Mouse (Mus musculus) olfactory bulb, adult 2 months (tissue): ENCODE data around the gene Mmgt2. TPM values are rescaled to one million over a fixed set of nuclear protein-coding genes. Genes with fewer than 3 reads are reported as not detected.

Experiments used
- H3K27ac ChIP-seq: fragments of 200-500 bp; 2 replicates; pipeline ENCODE4 v1.5.1; 2012; ENCODE audit warnings: low read depth, low read length; ENCODE audit not compliant: insufficient read depth
- H3K4me1 ChIP-seq: fragments of 200-500 bp; 2 replicates; pipeline ENCODE4 v1.6.1; 2012; ENCODE audit warnings: low read length; ENCODE audit not compliant: control insufficient read depth, insufficient read depth
- H3K4me3 ChIP-seq: fragments of 200-500 bp; 2 replicates; pipeline ENCODE4 v1.5.1; 2012; ENCODE audit warnings: mild to moderate bottlenecking, low read depth, low read length, moderate library complexity; ENCODE audit not compliant: insufficient read depth
- CTCF ChIP-seq: fragments of 200-500 bp; IDR thresholded peaks from 2 replicates; pipeline ENCODE4 v1.5.1; 2012; ENCODE audit warnings: low read depth, mild to moderate bottlenecking, low read length, moderate library complexity; ENCODE audit not compliant: insufficient read depth
- POLR2A ChIP-seq: fragments of 200-500 bp; IDR thresholded peaks from 2 replicates; pipeline ENCODE4 v1.6.1; 2012; ENCODE audit warnings: mild to moderate bottlenecking, low read depth, low read length, moderate library complexity; ENCODE audit not compliant: insufficient read depth
- WGBS: fragments of 180-500 bp; shearing (Covaris S2); methylation state at CpG from one replicate; pipeline ENCODE4 v1.1.7; 2018; 5-methylcytosine and 5-hydroxymethylcytosine counted together
- polyA plus RNA-seq: library from polyadenylated mRNA; stranded (reverse); fragments of >200 nt; gene quantifications from 2 replicates; pipeline ENCODE4 v1.2.4, GENCODE M21; 2012; ENCODE audit warnings: low replicate concordance; ENCODE audit not compliant: missing spikeins, insufficient read depth, insufficient read length

Mmgt2 gene
- polyA plus RNA-seq, 1 experiment = not detected

DNA sequence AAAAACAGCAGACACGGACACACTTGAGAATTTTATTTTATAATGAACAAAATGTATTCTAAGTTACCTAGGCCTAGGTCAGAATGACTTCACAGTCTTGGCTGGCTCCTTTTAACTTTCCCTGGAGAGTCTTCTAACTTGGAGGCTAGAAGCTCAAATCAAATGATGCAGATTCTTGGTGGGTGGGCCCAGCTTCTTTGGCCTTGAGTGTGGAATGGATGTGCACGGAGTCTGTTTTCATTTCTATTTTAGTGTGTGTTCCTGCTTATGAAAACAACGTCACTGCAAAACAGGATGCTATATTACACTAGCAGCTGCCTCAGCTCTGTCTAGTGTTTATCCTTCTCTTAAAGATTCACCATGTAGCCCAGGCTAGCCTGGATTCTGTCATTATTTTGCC is 13.1 kb upstream of the Mmgt2 start:
- WGBS = 40% methylated on average over 3 of the region's 3 CpGs
- no peak overlapping the region for H3K27ac ChIP-seq
- TF ChIP-seq POLR2A = no peak
- TF ChIP-seq CTCF = no peak
- H3K4me1 ChIP-seq = peaks cover 39% of the 10 kb centered on the region
- no peak overlapping the region for H3K4me3 ChIP-seq

DNA sequence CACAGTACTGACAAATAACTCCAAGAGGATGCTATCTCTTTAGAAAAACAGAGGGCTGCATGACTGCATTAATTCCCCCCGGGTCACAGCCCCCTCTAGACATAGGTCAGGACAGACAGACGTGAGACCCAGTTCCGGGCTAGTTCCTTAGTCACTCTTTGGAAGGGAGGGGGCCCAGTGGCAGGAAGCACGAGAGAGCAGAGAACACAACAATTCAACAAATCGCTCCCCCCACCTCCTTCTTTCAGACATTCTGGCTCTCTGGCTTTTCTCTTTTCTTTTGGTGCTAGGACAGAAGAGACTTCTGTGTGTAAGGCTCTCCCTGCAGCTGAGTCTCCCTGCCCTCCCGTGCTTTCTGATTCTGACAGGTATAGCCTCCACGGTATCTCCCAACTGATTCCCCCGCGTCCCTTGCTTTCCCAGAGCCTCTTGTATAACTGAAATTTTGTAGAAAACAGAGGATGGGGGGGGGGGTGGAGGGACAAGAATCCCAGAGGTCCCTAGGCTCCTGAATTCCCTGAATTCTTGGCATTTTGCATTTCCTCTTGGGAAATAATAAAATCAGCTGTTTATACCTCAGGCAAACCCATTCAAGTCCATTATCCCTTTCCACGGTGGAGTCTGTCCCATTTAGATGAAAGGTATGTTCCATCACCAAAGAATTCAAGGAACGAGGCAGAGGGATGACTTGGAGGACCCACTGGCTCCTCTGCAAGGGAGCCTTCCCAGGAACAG is 12.2 kb upstream of the Mmgt2 start:
- Histone ChIP-seq H3K4me1 (peaks cover 33% of the 10 kb centered on the region), H3K4me3 (no peak overlapping the region), H3K27ac (peak overlapping the region; percentile 82)
- no peak for TF ChIP-seq CTCF
- 32% methylated on average over 11 of the region's 11 CpGs for WGBS

DNA sequence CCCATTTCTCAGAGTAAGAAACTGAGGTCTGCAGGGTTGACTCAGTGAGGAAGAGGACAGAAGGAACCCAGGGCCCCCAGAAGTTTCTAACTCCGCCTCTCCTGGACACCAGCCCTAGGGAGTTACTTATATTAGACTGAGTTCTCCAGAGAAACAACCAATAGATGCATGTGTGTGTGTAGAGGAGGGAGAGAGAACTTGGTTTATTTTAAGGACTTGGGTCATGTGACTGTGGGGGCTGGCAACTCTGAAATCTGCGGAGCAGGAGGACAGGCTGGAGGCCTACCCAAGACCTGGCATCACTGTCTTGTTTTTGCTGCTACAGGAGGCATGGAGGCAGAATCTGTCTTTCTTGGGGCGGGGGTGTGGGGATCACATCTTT is 11.6 kb upstream of the Mmgt2 start:
- H3K27ac ChIP-seq = peak overlapping the region; percentile 82
- WGBS = 43% methylated on average over 3 of the region's 3 CpGs

DNA sequence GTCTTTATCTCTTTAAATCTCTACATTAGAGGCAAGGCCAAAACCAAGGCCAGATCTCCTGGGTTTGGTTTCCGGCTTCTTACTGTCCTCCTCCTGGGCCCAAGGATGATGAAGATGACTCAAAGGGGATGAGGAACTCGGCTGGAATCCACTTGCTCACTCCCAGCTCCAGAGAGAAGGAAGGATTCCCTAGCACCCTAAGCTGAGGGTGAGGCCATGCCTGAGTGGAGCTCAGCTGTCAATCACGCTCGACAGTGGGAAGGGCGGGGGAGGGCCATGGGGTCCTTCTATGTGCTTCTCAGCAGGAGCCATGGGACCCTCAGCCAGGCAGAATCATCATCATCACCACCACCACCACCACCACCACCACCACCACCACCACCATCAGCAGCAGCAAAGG is 11.1 kb upstream of the Mmgt2 start:
- peak overlapping the region; percentile 82 for H3K27ac ChIP-seq
- TF ChIP-seq CTCF (no peak), POLR2A (no peak)
- WGBS = 70% methylated on average over 5 of the region's 5 CpGs

More for the DNA sequence above, 11.6 kb upstream of the Mmgt2 start:
- Histone ChIP-seq H3K4me1 (peaks cover 30% of the 10 kb centered on the region), H3K4me3 (no peak overlapping the region)
- TF ChIP-seq CTCF (no peak), POLR2A (no peak)

DNA sequence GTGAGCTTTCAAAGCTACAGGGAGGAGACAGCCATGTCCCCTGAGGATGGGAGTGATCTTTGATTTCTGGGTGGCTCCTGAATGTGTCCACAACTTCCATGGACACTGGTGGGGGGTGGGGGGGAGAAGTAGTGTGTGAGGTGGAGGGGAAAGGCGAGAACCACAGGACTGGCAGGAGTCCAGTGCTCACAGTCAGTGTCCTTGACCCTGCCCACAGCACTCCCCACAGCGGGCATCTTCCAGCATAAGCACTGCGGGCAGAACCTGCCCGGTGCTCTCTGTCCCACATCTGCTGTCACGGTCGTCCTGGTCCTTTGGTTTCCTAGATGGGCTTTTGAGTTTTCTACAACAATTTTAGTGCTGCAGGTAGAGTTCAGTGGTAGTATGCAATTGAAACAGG is 10.7 kb upstream of the Mmgt2 start:
- Histone ChIP-seq H3K4me3 (no peak overlapping the region), H3K4me1 (peaks cover 36% of the 10 kb centered on the region), H3K27ac (peak overlapping the region; percentile 27; the same call in 1 of the 2 replicates)
- TF ChIP-seq CTCF (no peak), POLR2A (no peak)
- 84% methylated on average over 6 of the region's 6 CpGs for WGBS

More for the DNA sequence above, 11.1 kb upstream of the Mmgt2 start:
- Histone ChIP-seq H3K4me1 (peaks cover 31% of the 10 kb centered on the region), H3K4me3 (no peak overlapping the region)

DNA sequence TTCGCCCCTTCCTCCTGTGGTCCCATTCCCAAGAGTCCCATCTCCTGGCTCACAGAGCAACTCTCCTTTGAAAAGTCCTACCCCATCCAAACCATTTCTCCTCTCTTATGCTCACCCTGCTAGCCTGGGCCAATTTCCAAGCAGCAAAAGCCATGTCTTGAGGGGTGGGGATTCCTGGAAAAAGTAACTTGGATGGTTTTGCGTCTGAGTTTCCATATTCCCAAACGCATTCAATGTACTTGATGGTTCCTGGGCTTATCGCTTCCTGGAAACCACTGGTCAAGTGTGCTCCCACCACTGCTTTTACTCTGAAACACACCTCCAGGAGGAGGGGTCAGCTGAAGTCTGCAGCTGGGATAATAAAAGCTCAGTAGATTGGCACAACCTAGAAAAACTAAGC is 10.1 kb upstream of the Mmgt2 start:
- Histone ChIP-seq H3K4me1 (peaks cover 41% of the 10 kb centered on the region), H3K4me3 (no peak overlapping the region), H3K27ac (no peak overlapping the region)
- WGBS = 92% methylated on average over 4 of the region's 4 CpGs
- TF ChIP-seq POLR2A = no peak
- no peak for TF ChIP-seq CTCF

DNA sequence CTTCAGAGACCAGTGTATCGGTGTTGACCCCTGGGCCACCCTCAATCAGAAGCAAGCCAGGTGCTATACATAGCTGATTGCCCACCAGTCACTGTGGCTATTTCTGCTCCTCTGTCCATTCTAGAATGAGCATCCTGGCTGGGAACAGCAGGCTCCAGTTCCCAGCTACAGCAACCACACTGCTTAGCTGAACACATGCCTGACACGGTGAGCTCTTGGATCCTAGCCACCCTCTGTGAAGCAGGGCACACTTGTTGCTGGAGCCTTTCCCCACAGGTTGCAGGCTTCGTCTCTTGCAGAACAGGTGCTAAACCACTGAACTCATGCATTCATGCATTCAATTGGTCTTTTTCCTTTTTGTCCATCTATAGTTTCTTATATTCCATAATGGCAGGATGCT is 8.1 kb upstream of the Mmgt2 start:
- WGBS = 66% methylated on average over 3 of the region's 3 CpGs
- TF ChIP-seq CTCF (no peak), POLR2A (no peak)
- Histone ChIP-seq H3K4me3 (no peak overlapping the region), H3K4me1 (peaks cover 54% of the 10 kb centered on the region), H3K27ac (no peak overlapping the region)

DNA sequence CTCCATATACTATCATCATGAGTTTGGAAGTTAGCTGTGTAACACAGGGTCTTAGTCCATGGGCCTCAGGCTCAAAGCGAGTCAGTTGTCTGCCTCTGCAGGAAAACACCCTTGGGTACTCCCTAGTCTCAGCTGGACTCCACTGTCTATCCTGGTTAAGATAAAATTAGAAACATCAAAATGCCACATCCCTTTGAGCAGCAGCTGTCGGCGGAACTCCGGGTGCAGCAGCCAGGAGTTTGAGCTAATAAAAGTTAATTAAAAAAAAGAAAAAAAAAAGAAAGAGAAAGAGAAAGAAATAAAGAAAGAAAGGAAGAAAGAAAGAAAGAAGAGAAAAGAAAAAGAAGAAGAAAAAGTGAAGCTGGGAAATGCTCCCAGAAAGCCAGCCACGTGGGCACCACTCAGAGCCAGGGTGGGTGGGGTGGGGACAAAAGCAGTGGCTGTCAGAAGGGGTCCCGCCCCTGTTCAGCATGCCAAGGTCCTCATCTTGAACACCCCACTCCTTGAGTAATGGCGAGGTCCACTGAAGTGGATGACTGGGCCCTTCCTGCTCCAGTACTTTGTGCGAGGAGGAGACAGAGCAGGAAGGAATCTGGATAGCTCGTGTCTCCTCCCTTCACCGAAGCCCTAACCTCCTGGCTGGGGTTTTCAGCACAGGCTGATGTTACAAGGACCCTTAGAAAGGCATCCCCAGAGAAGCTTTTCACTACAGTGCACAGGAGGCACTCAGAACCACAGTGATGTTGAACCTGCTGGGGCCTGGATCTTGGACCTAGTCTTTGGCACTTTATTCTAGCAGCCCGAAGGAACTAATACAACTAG is 6.2 kb upstream of the Mmgt2 start:
- 0 out of 2 replicates have a peak overlapping the region, but pooled peaks have one; percentile 50 for H3K27ac ChIP-seq
- WGBS = 30% methylated on average over 11 of the region's 11 CpGs
- TF ChIP-seq POLR2A (no peak), CTCF (no peak)

DNA sequence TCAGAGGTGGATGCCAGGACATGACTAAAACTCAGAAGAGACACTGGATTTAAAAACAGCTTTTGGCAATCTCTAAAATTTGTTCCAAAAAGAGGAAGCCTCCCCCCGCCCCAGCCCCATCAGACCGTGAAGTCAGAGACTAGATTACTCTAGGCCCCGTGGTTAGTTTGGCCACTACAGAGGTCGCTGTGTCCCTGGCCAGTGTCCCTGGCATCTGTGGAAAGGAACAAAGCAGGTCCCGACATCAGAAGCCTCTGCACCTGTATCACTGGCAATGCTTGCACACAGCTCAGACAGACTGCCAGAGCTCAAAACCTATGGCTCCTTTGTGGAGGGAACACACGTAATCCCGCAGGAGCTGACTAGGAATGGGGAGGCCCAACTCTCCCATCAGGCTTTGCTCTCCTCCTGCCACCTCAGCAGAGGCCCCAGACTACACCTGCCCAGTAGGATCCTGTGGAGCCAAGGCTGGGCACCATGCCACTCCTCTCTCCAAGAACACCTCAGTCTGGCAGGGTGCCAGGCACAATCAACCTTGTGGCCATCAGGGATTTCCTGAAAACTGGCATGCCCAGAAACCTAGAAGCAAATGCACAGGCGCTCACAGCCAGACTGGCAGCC is 5.3 kb upstream of the Mmgt2 start:
- WGBS = 58% methylated on average over 8 of the region's 8 CpGs
- Histone ChIP-seq H3K27ac (0 out of 2 replicates have a peak overlapping the region, but pooled peaks have one; percentile 14), H3K4me1 (peaks cover 44% of the 10 kb centered on the region), H3K4me3 (no peak overlapping the region)
- no peak for TF ChIP-seq CTCF
- TF ChIP-seq POLR2A = no peak

More for the DNA sequence above, 6.2 kb upstream of the Mmgt2 start:
- peaks cover 52% of the 10 kb centered on the region for H3K4me1 ChIP-seq
- no peak overlapping the region for H3K4me3 ChIP-seq
